Mouse (Mus musculus) forebrain, embryonic 13.5 days (tissue): ENCODE measurements around the gene Atp6v1e2. TPM values are rescaled to one million over a fixed set of nuclear protein-coding genes. Genes with fewer than 3 reads are reported as not detected.

ENCODE experiments used
- ATAC-seq: fragments of 200-750 bp; cut with Nextera tagmentation; 2 replicates; pipeline ENCODE4 v1.8.0; 2017
- H3K27ac ChIP-seq: fragments of 300-500 bp; sonication (generic); 2 replicates; pipeline ENCODE4 v1.5.1; 2015; ENCODE audit warnings: inconsistent platforms, mild to moderate bottlenecking, moderate library complexity
- H3K27me3 ChIP-seq: fragments of 300-500 bp; sonication (generic); 2 replicates; pipeline ENCODE4 v1.6.1; 2015; ENCODE audit warnings: mild to moderate bottlenecking, inconsistent platforms
- H3K36me3 ChIP-seq: fragments of 300-500 bp; sonication (generic); 2 replicates; pipeline ENCODE4 v1.6.1; 2015; ENCODE audit warnings: mild to moderate bottlenecking, inconsistent platforms; ENCODE audit not compliant: poor library complexity, severe bottlenecking
- H3K4me1 ChIP-seq: fragments of 300-500 bp; sonication (generic); 2 replicates; pipeline ENCODE4 v1.6.1; 2015; ENCODE audit warnings: inconsistent platforms
- H3K4me2 ChIP-seq: fragments of 300-500 bp; sonication (generic); 2 replicates; pipeline ENCODE4 v1.6.1; 2015; ENCODE audit warnings: inconsistent platforms, mild to moderate bottlenecking, moderate library complexity
- H3K4me3 ChIP-seq: fragments of 300-500 bp; sonication (generic); 2 replicates; pipeline ENCODE4 v1.5.1; 2015; ENCODE audit warnings: mild to moderate bottlenecking, inconsistent platforms
- H3K9ac ChIP-seq: fragments of 300-500 bp; sonication (generic); 2 replicates; pipeline ENCODE4 v1.6.1; 2015; ENCODE audit warnings: mild to moderate bottlenecking, inconsistent platforms
- H3K9me3 ChIP-seq: fragments of 300-500 bp; sonication (generic); replicated peaks from 2 replicates; pipeline ENCODE4 v1.6.1; 2016; ENCODE audit warnings: inconsistent platforms
- WGBS: fragments of 180-500 bp; shearing (Covaris S2); methylation state at CpG from one replicate; pipeline ENCODE4 v1.1.7; 2015; 5-methylcytosine and 5-hydroxymethylcytosine counted together
- polyA plus RNA-seq: library from polyadenylated mRNA; unstranded; fragments of >200 nt; fragmentation: Nextera tagmentation; extraction: Ambion mirVana; gene quantifications from 2 replicates; pipeline ENCODE4 v1.2.1, GENCODE M21; 2015

The Atp6v1e2 gene
- polyA plus RNA-seq, 1 experiment from 2014 or later, result not detected

GRCm38 (mm10) chr17:86909733-86910495, 37.8 kb downstream of the Atp6v1e2 start:
- no peaks in the 10 kb centered on the region for H3K36me3 ChIP-seq
- no peaks in the 10 kb centered on the region for H3K27me3 ChIP-seq
- H3K9ac ChIP-seq, result no peak overlapping the region
- no peak overlapping the region for H3K4me3 ChIP-seq
- no peaks in the 10 kb centered on the region for H3K9me3 ChIP-seq
- no peak overlapping the region for H3K4me2 ChIP-seq
- no peak for ATAC-seq
- H3K27ac ChIP-seq, result no peak overlapping the region
- peaks cover 11% of the 10 kb centered on the region for H3K4me1 ChIP-seq
- WGBS, result 71% methylated on average over 14 of the region's 14 CpGs

GRCm38 (mm10) chr17:86908316-86908715, 39.4 kb downstream of the Atp6v1e2 start:
- no peak overlapping the region for H3K9ac ChIP-seq
- H3K27me3 ChIP-seq, result no peaks in the 10 kb centered on the region
- no peak for ATAC-seq

GRCm38 (mm10) chr17:86907092-86907491, 40.6 kb downstream of the Atp6v1e2 start:
- H3K27me3 ChIP-seq, result no peaks in the 10 kb centered on the region
- WGBS, result 81% methylated on average over 3 of the region's 3 CpGs
- no peak overlapping the region for H3K4me2 ChIP-seq
- H3K9ac ChIP-seq, result no peak overlapping the region
- H3K4me1 ChIP-seq, result peaks cover 27% of the 10 kb centered on the region
- no peaks in the 10 kb centered on the region for H3K9me3 ChIP-seq
- no peaks in the 10 kb centered on the region for H3K36me3 ChIP-seq
- ATAC-seq, result no peak
- H3K27ac ChIP-seq, result no peak overlapping the region
- no peak overlapping the region for H3K4me3 ChIP-seq

More at GRCm38 (mm10) chr17:86908316-86908715, 39.4 kb downstream of the Atp6v1e2 start:
- Histone ChIP-seq H3K4me2 (no peak overlapping the region), H3K4me3 (no peak overlapping the region), H3K36me3 (no peaks in the 10 kb centered on the region), H3K27ac (no peak overlapping the region), H3K4me1 (peaks cover 27% of the 10 kb centered on the region), H3K9me3 (no peaks in the 10 kb centered on the region)
- 83% methylated on average over 8 of the region's 8 CpGs for WGBS

GRCm38 (mm10) chr17:86906601-86907000, 41.1 kb downstream of the Atp6v1e2 start:
- Histone ChIP-seq H3K4me1 (peaks cover 27% of the 10 kb centered on the region), H3K4me2 (no peak overlapping the region), H3K36me3 (no peaks in the 10 kb centered on the region), H3K4me3 (no peak overlapping the region), H3K9me3 (no peaks in the 10 kb centered on the region), H3K9ac (no peak overlapping the region), H3K27me3 (no peaks in the 10 kb centered on the region), H3K27ac (no peak overlapping the region)
- no peak for ATAC-seq
- 35% methylated on average over 6 of the region's 6 CpGs for WGBS

GRCm38 (mm10) chr17:86906136-86906461, 41.6 kb downstream of the Atp6v1e2 start:
- no peak overlapping the region for H3K4me3 ChIP-seq
- H3K36me3 ChIP-seq, result no peaks in the 10 kb centered on the region
- H3K27me3 ChIP-seq, result no peaks in the 10 kb centered on the region
- WGBS, result 4% methylated on average over 9 of the region's 9 CpGs
- H3K4me2 ChIP-seq, result peak overlapping the region; percentile 27
- peaks cover 27% of the 10 kb centered on the region for H3K4me1 ChIP-seq
- peak; percentile 64 for ATAC-seq
- peak overlapping the region; percentile 84; the same call in 1 of the 2 replicates for H3K27ac ChIP-seq
- H3K9me3 ChIP-seq, result no peaks in the 10 kb centered on the region
- peak overlapping the region; percentile 26; the same call in 1 of the 2 replicates for H3K9ac ChIP-seq

- no peaks in the 10 kb centered on the region for H3K27me3 ChIP-seq
- no peaks in the 10 kb centered on the region for H3K36me3 ChIP-seq
- no peaks in the 10 kb centered on the region for H3K9me3 ChIP-seq
- peak overlapping the region; percentile 26 for H3K9ac ChIP-seq
- peak overlapping the region; percentile 84 for H3K27ac ChIP-seq
- H3K4me3 ChIP-seq, result no peak overlapping the region
- peak overlapping the region; percentile 27 for H3K4me2 ChIP-seq
- 17% methylated on average over 19 of the region's 19 CpGs for WGBS
- ATAC-seq, result peak; percentile 81
- peaks cover 31% of the 10 kb centered on the region for H3K4me1 ChIP-seq
These were observed 42.2 kb downstream of the Atp6v1e2 start for GRCm38 (mm10) chr17:86905297-86906135.

- H3K4me3 ChIP-seq, result no peak overlapping the region
- 77% methylated on average over 3 of the region's 3 CpGs for WGBS
- no peak overlapping the region for H3K27ac ChIP-seq
- no peak for ATAC-seq
- no peaks in the 10 kb centered on the region for H3K9me3 ChIP-seq
- H3K9ac ChIP-seq, result no peak overlapping the region
- H3K27me3 ChIP-seq, result no peaks in the 10 kb centered on the region
- H3K36me3 ChIP-seq, result no peaks in the 10 kb centered on the region
- H3K4me1 ChIP-seq, result peaks cover 31% of the 10 kb centered on the region
- H3K4me2 ChIP-seq, result no peak overlapping the region
These were observed 43.5 kb downstream of the Atp6v1e2 start for GRCm38 (mm10) chr17:86904206-86904605.

- WGBS, result 51% methylated on average over 7 of the region's 7 CpGs
- peaks cover 31% of the 10 kb centered on the region for H3K4me1 ChIP-seq
- ATAC-seq, result no peak
- no peak overlapping the region for H3K9ac ChIP-seq
- H3K9me3 ChIP-seq, result no peaks in the 10 kb centered on the region
- no peak overlapping the region for H3K4me2 ChIP-seq
- no peak overlapping the region for H3K4me3 ChIP-seq
- H3K27me3 ChIP-seq, result no peaks in the 10 kb centered on the region
- H3K27ac ChIP-seq, result no peak overlapping the region
- no peaks in the 10 kb centered on the region for H3K36me3 ChIP-seq
These were observed 44.1 kb downstream of the Atp6v1e2 start for GRCm38 (mm10) chr17:86903596-86903995.

- Histone ChIP-seq H3K4me1 (peaks cover 31% of the 10 kb centered on the region), H3K9ac (no peak overlapping the region), H3K36me3 (no peaks in the 10 kb centered on the region), H3K27ac (no peak overlapping the region), H3K27me3 (no peaks in the 10 kb centered on the region), H3K4me3 (no peak overlapping the region), H3K4me2 (no peak overlapping the region), H3K9me3 (no peaks in the 10 kb centered on the region)
- 91% methylated on average over 14 of the region's 14 CpGs for WGBS
- no peak for ATAC-seq
These were observed 45.2 kb downstream of the Atp6v1e2 start for GRCm38 (mm10) chr17:86902399-86903067.

GRCm38 (mm10) chr17:86900564-86900963, 47.1 kb downstream of the Atp6v1e2 start:
- no peak for ATAC-seq
- Histone ChIP-seq H3K27me3 (no peaks in the 10 kb centered on the region), H3K36me3 (no peaks in the 10 kb centered on the region), H3K4me2 (no peak overlapping the region), H3K9ac (no peak overlapping the region), H3K9me3 (no peaks in the 10 kb centered on the region), H3K27ac (no peak overlapping the region), H3K4me1 (peaks cover 27% of the 10 kb centered on the region), H3K4me3 (no peak overlapping the region)
- 72% methylated on average over 5 of the region's 5 CpGs for whole genome bisulfite sequencing

- WGBS, result 84% methylated on average over 5 of the region's 5 CpGs
- ATAC-seq, result no peak
- H3K9me3 ChIP-seq, result no peaks in the 10 kb centered on the region
- no peak overlapping the region for H3K27ac ChIP-seq
- H3K36me3 ChIP-seq, result no peaks in the 10 kb centered on the region
- H3K4me1 ChIP-seq, result peaks cover 19% of the 10 kb centered on the region
- H3K4me2 ChIP-seq, result no peak overlapping the region
- no peak overlapping the region for H3K4me3 ChIP-seq
- H3K9ac ChIP-seq, result no peak overlapping the region
- H3K27me3 ChIP-seq, result no peaks in the 10 kb centered on the region
These were observed 47.9 kb downstream of the Atp6v1e2 start for GRCm38 (mm10) chr17:86899821-86900220.
